Mouse (Mus musculus): ENCODE measurements around the gene Nell2. TPM values are rescaled to one million over a fixed set of nuclear protein-coding genes. Genes with fewer than 3 reads are reported as not detected.

The Nell2 gene
- total and polyA plus RNA-seq, 2 experiments from 2014 or later: 0.11 TPM; not detected in 1

DNA sequence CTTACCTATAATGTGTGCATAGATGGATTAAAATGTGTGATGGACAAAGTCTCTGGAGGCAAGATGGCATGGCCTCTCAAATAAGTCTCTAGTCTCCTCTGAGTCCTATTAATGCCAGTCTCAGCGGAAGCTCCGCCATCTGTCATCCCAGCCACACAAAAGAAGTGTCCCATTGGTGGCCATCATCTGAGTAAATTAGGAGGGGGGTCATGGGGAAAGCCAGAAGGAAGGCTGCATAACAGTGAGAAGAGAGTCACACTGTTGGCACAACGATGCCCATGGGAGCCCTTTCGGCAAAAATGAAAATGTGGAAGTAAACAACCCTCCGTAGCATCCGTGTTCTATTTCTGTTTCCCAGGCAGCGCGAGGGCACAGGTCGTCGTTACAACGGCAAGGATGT lies 446.7 kb downstream of the Nell2 start:
- TF ChIP-seq CTCF (IDR thresholded peaks at IDR 0.05; ENCODE audit: low read depth): no peak
- TF ChIP-seq EP300 (IDR thresholded peaks at IDR 0.05; ENCODE audit: low read depth): no peak
- 89% methylated on average over 11 of the region's 11 CpGs for WGBS

DNA sequence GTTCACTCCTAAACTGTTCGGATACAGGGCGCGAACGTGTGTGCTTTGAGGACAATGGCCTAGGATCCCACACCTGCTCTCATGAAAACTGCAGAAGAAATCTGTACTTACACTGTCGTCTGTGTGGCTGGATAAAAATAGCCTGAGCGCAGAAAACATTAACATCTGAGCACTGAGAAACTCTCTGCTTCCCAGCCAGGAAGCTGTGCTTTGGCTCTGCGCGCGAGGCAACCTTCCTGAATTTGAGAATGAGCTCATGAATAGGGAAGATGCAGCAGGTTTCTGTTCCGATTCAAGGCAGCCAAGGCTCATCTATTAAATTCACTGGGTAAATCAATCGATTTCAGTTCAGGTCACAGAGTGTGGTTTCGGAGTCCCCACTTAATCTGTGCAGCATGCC lies 453.0 kb downstream of the Nell2 start:
- Histone ChIP-seq H3K9ac (replicated peaks; ENCODE audit: low read depth, low read length) (no peak overlapping the region), H3K4me3 (ENCODE audit: low read depth, low read length) (no peak overlapping the region), H3K4me1 (ENCODE audit: control insufficient read depth, insufficient read depth) (no peaks in the 10 kb centered on the region), H3K4me2 (ENCODE audit: low read depth, low read length) (no peak overlapping the region), H3K27me3 (ENCODE audit: control insufficient read depth, insufficient read depth, low read length) (no peaks in the 10 kb centered on the region), H3K9me3 (replicated peaks; ENCODE audit: control insufficient read depth, low read length) (no peaks in the 10 kb centered on the region), H3K27ac (ENCODE audit: low read depth) (no peak overlapping the region), H3K36me3 (replicated peaks; ENCODE audit: control insufficient read depth, insufficient read depth, low read length) (no peaks in the 10 kb centered on the region)
- no peak for TF ChIP-seq CTCF (IDR thresholded peaks at IDR 0.05; ENCODE audit: low read depth)
- DNase-seq (ENCODE audit: low spot score) (no peak), ATAC-seq (ENCODE audit: insufficient read depth, low read depth) (no peak)
- WGBS: 72% methylated on average over 12 of the region's 12 CpGs

More for the DNA sequence above, 446.7 kb downstream of the Nell2 start:
- H3K36me3 ChIP-seq (replicated peaks; ENCODE audit: control insufficient read depth, insufficient read depth, low read length): no peaks in the 10 kb centered on the region
- no peaks in the 10 kb centered on the region for H3K27me3 ChIP-seq (ENCODE audit: control insufficient read depth, insufficient read depth, low read length)
- DNase-seq (ENCODE audit: low spot score) (no peak), ATAC-seq (ENCODE audit: insufficient read depth, low read depth) (no peak)
- no peak overlapping the region for H3K4me2 ChIP-seq (ENCODE audit: low read depth, low read length)
- no peak overlapping the region for H3K4me3 ChIP-seq (ENCODE audit: low read depth, low read length)
- no peak overlapping the region for H3K27ac ChIP-seq (ENCODE audit: low read depth)
- no peak overlapping the region for H3K9ac ChIP-seq (replicated peaks; ENCODE audit: low read depth, low read length)
- no peaks in the 10 kb centered on the region for H3K4me1 ChIP-seq (ENCODE audit: control insufficient read depth, insufficient read depth)
- no peaks in the 10 kb centered on the region for H3K9me3 ChIP-seq (replicated peaks; ENCODE audit: control insufficient read depth, low read length)

- Histone ChIP-seq H3K27me3 (ENCODE audit: control insufficient read depth, insufficient read depth, low read length) (no peaks in the 10 kb centered on the region), H3K4me2 (ENCODE audit: low read depth, low read length) (no peak overlapping the region), H3K4me3 (ENCODE audit: low read depth, low read length) (no peak overlapping the region), H3K4me1 (ENCODE audit: control insufficient read depth, insufficient read depth) (no peaks in the 10 kb centered on the region), H3K27ac (ENCODE audit: low read depth) (no peak overlapping the region), H3K9ac (replicated peaks; ENCODE audit: low read depth, low read length) (no peak overlapping the region), H3K36me3 (replicated peaks; ENCODE audit: control insufficient read depth, insufficient read depth, low read length) (no peaks in the 10 kb centered on the region), H3K9me3 (replicated peaks; ENCODE audit: control insufficient read depth, low read length) (no peaks in the 10 kb centered on the region)
- no peak for ATAC-seq (ENCODE audit: insufficient read depth, low read depth)
- WGBS: 76% methylated on average over 7 of the region's 7 CpGs
- TF ChIP-seq CTCF (IDR thresholded peaks at IDR 0.05; ENCODE audit: low read depth) (no peak), EP300 (IDR thresholded peaks at IDR 0.05; ENCODE audit: low read depth) (no peak)
- DNase-seq (ENCODE audit: low spot score): no peak
Measured at GRCm38 (mm10) chr15:95070881-95071280, 457.5 kb downstream of the Nell2 start.

DNA sequence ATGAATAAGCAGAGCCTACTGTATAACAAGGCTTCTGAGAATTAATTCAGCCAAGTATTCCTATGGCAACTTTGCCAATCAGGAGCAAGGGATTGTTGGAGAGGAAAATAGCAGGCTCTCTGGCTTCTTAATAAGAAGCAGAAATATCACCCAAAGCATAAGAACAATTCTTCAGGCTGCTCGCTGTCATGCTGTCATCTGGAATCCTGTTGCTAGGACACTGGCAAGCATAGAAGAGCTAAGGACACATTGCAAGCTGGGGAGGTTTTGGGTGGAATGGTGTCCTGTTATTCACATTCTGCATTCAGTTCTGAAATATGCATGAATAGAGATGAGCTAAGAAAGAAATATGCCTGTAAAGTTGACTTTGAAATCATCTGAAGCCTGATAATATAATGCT lies 459.6 kb downstream of the Nell2 start:
- Histone ChIP-seq H3K9ac (replicated peaks; ENCODE audit: low read depth, low read length) (no peak overlapping the region), H3K4me3 (ENCODE audit: low read depth, low read length) (no peak overlapping the region), H3K27ac (ENCODE audit: low read depth) (no peak overlapping the region), H3K4me2 (ENCODE audit: low read depth, low read length) (no peak overlapping the region), H3K36me3 (replicated peaks; ENCODE audit: control insufficient read depth, insufficient read depth, low read length) (no peaks in the 10 kb centered on the region), H3K9me3 (replicated peaks; ENCODE audit: control insufficient read depth, low read length) (no peaks in the 10 kb centered on the region), H3K4me1 (ENCODE audit: control insufficient read depth, insufficient read depth) (no peaks in the 10 kb centered on the region), H3K27me3 (ENCODE audit: control insufficient read depth, insufficient read depth, low read length) (no peaks in the 10 kb centered on the region)
- TF ChIP-seq CTCF (IDR thresholded peaks at IDR 0.05; ENCODE audit: low read depth): no peak
- no peak for TF ChIP-seq EP300 (IDR thresholded peaks at IDR 0.05; ENCODE audit: low read depth)
- 64% methylated on average over 1 of the region's 1 CpGs for WGBS
- ATAC-seq (ENCODE audit: insufficient read depth, low read depth) (no peak), DNase-seq (ENCODE audit: low spot score) (no peak)

DNA sequence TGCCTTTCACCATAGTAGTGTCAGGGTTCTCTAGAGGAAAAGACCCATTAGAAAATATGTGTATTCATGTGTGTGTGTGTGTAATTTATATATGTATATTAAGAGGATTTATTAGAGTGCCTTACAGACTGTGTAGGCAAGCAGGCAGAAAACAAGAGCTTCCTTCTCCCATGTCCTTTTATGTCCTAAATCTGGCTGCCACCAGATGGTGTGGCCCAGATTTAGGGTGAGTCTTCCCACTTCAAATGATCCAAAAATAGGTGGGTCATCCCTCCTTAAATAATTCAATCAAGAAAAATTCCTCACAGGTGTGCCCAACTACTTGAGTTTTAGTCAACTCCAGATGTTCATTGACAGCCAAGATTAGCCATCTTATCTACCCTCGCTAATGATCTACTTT lies 460.3 kb downstream of the Nell2 start:
- Histone ChIP-seq H3K27ac (ENCODE audit: low read depth) (no peak overlapping the region), H3K4me1 (ENCODE audit: control insufficient read depth, insufficient read depth) (no peaks in the 10 kb centered on the region), H3K9me3 (replicated peaks; ENCODE audit: control insufficient read depth, low read length) (no peaks in the 10 kb centered on the region), H3K4me3 (ENCODE audit: low read depth, low read length) (no peak overlapping the region), H3K9ac (replicated peaks; ENCODE audit: low read depth, low read length) (no peak overlapping the region), H3K27me3 (ENCODE audit: control insufficient read depth, insufficient read depth, low read length) (no peaks in the 10 kb centered on the region), H3K4me2 (ENCODE audit: low read depth, low read length) (no peak overlapping the region), H3K36me3 (replicated peaks; ENCODE audit: control insufficient read depth, insufficient read depth, low read length) (no peaks in the 10 kb centered on the region)
- no peak for TF ChIP-seq EP300 (IDR thresholded peaks at IDR 0.05; ENCODE audit: low read depth)
- DNase-seq (ENCODE audit: low spot score) (no peak), ATAC-seq (ENCODE audit: insufficient read depth, low read depth) (no peak)
- WGBS: 67% methylated on average over 1 of the region's 1 CpGs

DNA sequence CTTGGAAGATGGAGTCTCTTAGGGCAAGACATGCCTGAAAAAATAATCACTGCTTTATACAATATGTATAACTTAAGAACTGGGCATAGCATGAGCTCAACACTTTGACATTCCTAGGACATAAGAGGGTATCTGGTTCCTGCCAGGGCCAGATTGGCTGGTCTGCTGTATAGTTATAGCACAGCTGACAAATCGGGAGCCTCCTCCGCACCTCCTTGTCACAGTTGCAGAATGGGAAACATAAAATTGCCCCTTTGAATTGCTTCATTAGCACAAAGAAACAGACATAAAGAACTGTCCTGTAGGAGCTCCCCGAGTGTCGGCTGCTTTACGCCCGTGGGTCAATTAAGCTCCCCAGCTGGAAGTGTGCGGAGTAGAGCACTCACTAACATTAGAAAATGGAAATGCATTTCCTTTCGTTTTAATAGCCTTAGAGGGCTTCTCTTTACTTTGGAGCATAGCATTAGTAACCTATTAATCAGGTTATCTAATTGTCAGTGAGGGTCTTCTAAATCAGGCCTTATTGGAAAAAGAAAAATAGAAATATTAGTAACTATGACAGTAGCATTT lies 473.2 kb downstream of the Nell2 start:
- no peak for ATAC-seq (ENCODE audit: insufficient read depth, low read depth)
- TF ChIP-seq EP300 (IDR thresholded peaks at IDR 0.05; ENCODE audit: low read depth): no peak
- no peak for TF ChIP-seq CTCF (IDR thresholded peaks at IDR 0.05; ENCODE audit: low read depth)
- no peak overlapping the region for H3K4me3 ChIP-seq (ENCODE audit: low read depth, low read length)
- no peaks in the 10 kb centered on the region for H3K36me3 ChIP-seq (replicated peaks; ENCODE audit: control insufficient read depth, insufficient read depth, low read length)
- no peaks in the 10 kb centered on the region for H3K27me3 ChIP-seq (ENCODE audit: control insufficient read depth, insufficient read depth, low read length)
- H3K9me3 ChIP-seq (replicated peaks; ENCODE audit: control insufficient read depth, low read length): no peaks in the 10 kb centered on the region
- H3K4me2 ChIP-seq (ENCODE audit: low read depth, low read length): no peak overlapping the region
- 74% methylated on average over 8 of the region's 8 CpGs for WGBS
- no peak overlapping the region for H3K9ac ChIP-seq (replicated peaks; ENCODE audit: low read depth, low read length)
- no peak for DNase-seq (ENCODE audit: low spot score)
- H3K27ac ChIP-seq (ENCODE audit: low read depth): no peak overlapping the region
- H3K4me1 ChIP-seq (ENCODE audit: control insufficient read depth, insufficient read depth): no peaks in the 10 kb centered on the region

Data from heart, postnatal 0 days (tissue).